Mouse (Mus musculus): ENCODE data around the gene Gckr. TPM values are rescaled to one million over a fixed set of nuclear protein-coding genes. Genes with fewer than 3 reads are reported as not detected.
"Not testable (repeated sequence)": the region's sequence is repeated elsewhere in the genome, so short reads cannot be mapped to it uniquely, and the experiment has no call there.

Gckr gene
- polyA plus RNA-seq, 1 experiment from 2014 or later = 0.48 TPM

- Histone ChIP-seq H3K9ac (replicated peaks; ENCODE audit: low read length) (no peak overlapping the region), H3K9me3 (replicated peaks; ENCODE audit: control insufficient read depth, low read length) (no peaks in the 10 kb centered on the region), H3K36me3 (replicated peaks; ENCODE audit: control insufficient read depth, insufficient read depth, low read depth, low read length) (no peaks in the 10 kb centered on the region), H3K4me2 (ENCODE audit: low read depth, low read length) (no peak overlapping the region), H3K27me3 (ENCODE audit: control insufficient read depth, insufficient read depth, low read length) (no peaks in the 10 kb centered on the region), H3K4me3 (ENCODE audit: low read depth, low read length) (no peak overlapping the region), H3K27ac (replicated peaks; ENCODE audit: low read depth, low read length) (no peak overlapping the region), H3K4me1 (ENCODE audit: control insufficient read depth, insufficient read depth, low read length) (no peaks in the 10 kb centered on the region)
- 36% methylated on average over 7 of the region's 7 CpGs for WGBS
- no peak; the same call in 1 of the 2 replicates for ATAC-seq (replicated peaks; ENCODE audit: insufficient number of reproducible peaks, low FRiP score, low TSS enrichment, low read depth)
- peak; percentile 81 for DNase-seq (ENCODE audit: low spot score)
Observed at GRCm38 (mm10) chr5:31328255-31328654, 31.0 kb downstream of the Gckr start.

- not testable (repeated sequence) for H3K27me3 ChIP-seq (ENCODE audit: control insufficient read depth, insufficient read depth, low read length); H3K4me3 ChIP-seq (ENCODE audit: low read depth, low read length); H3K9ac ChIP-seq (replicated peaks; ENCODE audit: low read length); ATAC-seq (replicated peaks; ENCODE audit: insufficient number of reproducible peaks, low FRiP score, low TSS enrichment, low read depth); H3K4me1 ChIP-seq (ENCODE audit: control insufficient read depth, insufficient read depth, low read length); H3K27ac ChIP-seq (replicated peaks; ENCODE audit: low read depth, low read length); H3K36me3 ChIP-seq (replicated peaks; ENCODE audit: control insufficient read depth, insufficient read depth, low read depth, low read length); H3K9me3 ChIP-seq (replicated peaks; ENCODE audit: control insufficient read depth, low read length); H3K4me2 ChIP-seq (ENCODE audit: low read depth, low read length); DNase-seq (ENCODE audit: low spot score)
- WGBS = 80% methylated on average over 16 of the region's 16 CpGs
Observed at GRCm38 (mm10) chr5:31357586-31357985, 60.3 kb downstream of the Gckr start.

GRCm38 (mm10) chr5:31360955-31361354 is 63.7 kb downstream of the Gckr start:
- 77% methylated on average over 6 of the region's 6 CpGs for WGBS
- Histone ChIP-seq H3K4me2 (ENCODE audit: low read depth, low read length) (no peak overlapping the region), H3K4me1 (ENCODE audit: control insufficient read depth, insufficient read depth, low read length) (no peaks in the 10 kb centered on the region), H3K9ac (replicated peaks; ENCODE audit: low read length) (no peak overlapping the region), H3K4me3 (ENCODE audit: low read depth, low read length) (no peak overlapping the region), H3K27ac (replicated peaks; ENCODE audit: low read depth, low read length) (no peak overlapping the region), H3K9me3 (replicated peaks; ENCODE audit: control insufficient read depth, low read length) (no peaks in the 10 kb centered on the region), H3K36me3 (replicated peaks; ENCODE audit: control insufficient read depth, insufficient read depth, low read depth, low read length) (no peaks in the 10 kb centered on the region), H3K27me3 (ENCODE audit: control insufficient read depth, insufficient read depth, low read length) (no peaks in the 10 kb centered on the region)
- no peak for ATAC-seq (replicated peaks; ENCODE audit: insufficient number of reproducible peaks, low FRiP score, low TSS enrichment, low read depth)
- no peak for DNase-seq (ENCODE audit: low spot score)

Other genes with a start within 250 kb of the Gckr start
- 88.2 and 105 TPM in 2 replicates for gene Atraid, start 249.1 kb upstream of the Gckr start, polyA plus RNA-seq (2014; fragmentation: Nextera tagmentation; extraction: Ambion mirVana)
- gene Slc5a6, start 248.5 kb upstream of the Gckr start, polyA plus RNA-seq (2014; fragmentation: Nextera tagmentation; extraction: Ambion mirVana) = 6.6 and 6.7 TPM in 2 replicates
- 21.3 and 23.5 TPM in 2 replicates for gene Cad, start 242.7 kb upstream of the Gckr start, polyA plus RNA-seq (2014; fragmentation: Nextera tagmentation; extraction: Ambion mirVana)
- gene Dnajc5g, start 191.2 kb upstream of the Gckr start, polyA plus RNA-seq (2014; fragmentation: Nextera tagmentation; extraction: Ambion mirVana) = not detected in 2 replicates
- 0.46 and 0.59 TPM in 2 replicates for gene Slc30a3, start 189.2 kb upstream of the Gckr start, polyA plus RNA-seq (2014; fragmentation: Nextera tagmentation; extraction: Ambion mirVana)
- gene Trim54, start 180.7 kb upstream of the Gckr start, polyA plus RNA-seq (2014; fragmentation: Nextera tagmentation; extraction: Ambion mirVana) = not detected in 2 replicates
- gene Ucn, start 158.6 kb upstream of the Gckr start, polyA plus RNA-seq (2014; fragmentation: Nextera tagmentation; extraction: Ambion mirVana) = not detected in 2 replicates
- 50.5 and 50.8 TPM in 2 replicates for gene Mpv17, start 143.2 kb upstream of the Gckr start, polyA plus RNA-seq (2014; fragmentation: Nextera tagmentation; extraction: Ambion mirVana)
- 1.2 and 1.3 TPM in 2 replicates for gene Gm29609, start 117.5 kb upstream of the Gckr start, polyA plus RNA-seq (2014; fragmentation: Nextera tagmentation; extraction: Ambion mirVana)
- gene Gtf3c2, start 117.3 kb upstream of the Gckr start, polyA plus RNA-seq (2014; fragmentation: Nextera tagmentation; extraction: Ambion mirVana) = 66.6 and 66.8 TPM in 2 replicates
- 150 and 158 TPM in 2 replicates for gene Snx17, start 104.2 kb upstream of the Gckr start, polyA plus RNA-seq (2014; fragmentation: Nextera tagmentation; extraction: Ambion mirVana)
- gene Eif2b4, start 104.0 kb upstream of the Gckr start, polyA plus RNA-seq (2014; fragmentation: Nextera tagmentation; extraction: Ambion mirVana) = 68.2 and 81.7 TPM in 2 replicates
- gene Zfp513, start 95.1 kb upstream of the Gckr start, polyA plus RNA-seq (2014; fragmentation: Nextera tagmentation; extraction: Ambion mirVana) = 4.0 and 5.0 TPM in 2 replicates
- 142 and 147 TPM in 2 replicates for gene Ppm1g, start 76.8 kb upstream of the Gckr start, polyA plus RNA-seq (2014; fragmentation: Nextera tagmentation; extraction: Ambion mirVana)
- 138 and 140 TPM in 2 replicates for gene Nrbp1, start 56.6 kb upstream of the Gckr start, polyA plus RNA-seq (2014; fragmentation: Nextera tagmentation; extraction: Ambion mirVana)
- 0.57 and 0.58 TPM in 2 replicates for gene Gm9970, start 56.2 kb upstream of the Gckr start, polyA plus RNA-seq (2014; fragmentation: Nextera tagmentation; extraction: Ambion mirVana)
- 12.4 and 14.6 TPM in 2 replicates for gene Krtcap3, start 45.8 kb upstream of the Gckr start, polyA plus RNA-seq (2014; fragmentation: Nextera tagmentation; extraction: Ambion mirVana)
- 31.2 and 38.6 TPM in 2 replicates for gene Ift172, start 6.3 kb upstream of the Gckr start, polyA plus RNA-seq (2014; fragmentation: Nextera tagmentation; extraction: Ambion mirVana)
- gene Fndc4, start 1.4 kb upstream of the Gckr start, polyA plus RNA-seq (2014; fragmentation: Nextera tagmentation; extraction: Ambion mirVana) = 58.2 and 67.5 TPM in 2 replicates
- 60.0 and 63.7 TPM in 2 replicates for gene Zfp512, start 155.0 kb downstream of the Gckr start, polyA plus RNA-seq (2014; fragmentation: Nextera tagmentation; extraction: Ambion mirVana)
- gene 4930548H24Rik, start 188.3 kb downstream of the Gckr start, polyA plus RNA-seq (2014; fragmentation: Nextera tagmentation; extraction: Ambion mirVana) = not detected in 2 replicates
- gene Gpn1, start 197.3 kb downstream of the Gckr start, polyA plus RNA-seq (2014; fragmentation: Nextera tagmentation; extraction: Ambion mirVana) = 77.7 and 85.2 TPM in 2 replicates
- gene Slc4a1ap, start 229.6 kb downstream of the Gckr start, polyA plus RNA-seq (2014; fragmentation: Nextera tagmentation; extraction: Ambion mirVana) = 26.2 and 29.5 TPM in 2 replicates
- 17.8 and 18.8 TPM in 2 replicates for gene Supt7l, start 230.4 kb downstream of the Gckr start, polyA plus RNA-seq (2014; fragmentation: Nextera tagmentation; extraction: Ambion mirVana)